Mouse (Mus musculus) heart, adult 2 months (tissue): ENCODE measurements around the gene Borcs5. TPM values are rescaled to one million over a fixed set of nuclear protein-coding genes. Genes with fewer than 3 reads are reported as not detected.

Experiments
- DNase-seq, 2 experiments: peaks; one replicate each; pipeline ENCODE4 v3.0.0; 2021
- H3K27ac ChIP-seq: fragments of 200-600 bp; 2 replicates; pipeline ENCODE4 v1.8.1; 2022
- H3K27me3 ChIP-seq: fragments of 200-500 bp; 2 replicates; pipeline ENCODE4 v1.6.1; 2012; ENCODE audit warnings: mild to moderate bottlenecking, low read length, inconsistent platforms, mixed read lengths; ENCODE audit not compliant: control insufficient read depth, insufficient read depth
- H3K36me3 ChIP-seq: fragments of 200-500 bp; 2 replicates; pipeline ENCODE4 v1.6.1; 2012; ENCODE audit warnings: low read length, inconsistent platforms; ENCODE audit not compliant: control insufficient read depth, insufficient read depth
- H3K4me1 ChIP-seq: fragments of 200-500 bp; 2 replicates; pipeline ENCODE4 v1.6.1; 2011; ENCODE audit warnings: low read length; ENCODE audit not compliant: control insufficient read depth, insufficient read depth
- H3K4me3 ChIP-seq: fragments of 200-600 bp; 2 replicates; pipeline ENCODE4 v1.8.1; 2022
- H3K79me2 ChIP-seq: fragments of 200-500 bp; replicated peaks from 2 replicates; pipeline ENCODE4 v1.6.1; 2012; ENCODE audit warnings: mild to moderate bottlenecking, inconsistent platforms, low read length, moderate library complexity, mixed read lengths; ENCODE audit not compliant: control insufficient read depth, insufficient read depth
- H3K9ac ChIP-seq: fragments of 200-500 bp; 2 replicates; pipeline ENCODE4 v1.6.1; 2012; ENCODE audit warnings: low read depth, mild to moderate bottlenecking, control low read depth, inconsistent platforms, low read length, mixed read lengths
- CTCF ChIP-seq: fragments of 200-600 bp; IDR thresholded peaks from 2 replicates; pipeline ENCODE4 v1.8.1; 2022; ENCODE audit warnings: antibody characterized with exemption, mild to moderate bottlenecking, moderate library complexity
- EP300 ChIP-seq: fragments of 200-500 bp; IDR thresholded peaks from 2 replicates; pipeline ENCODE4 v1.6.1; 2011; ENCODE audit warnings: low read depth, low read length, control low read depth; ENCODE audit not compliant: insufficient read depth
- POLR2A ChIP-seq: fragments of 200-500 bp; IDR thresholded peaks from 2 replicates; pipeline ENCODE4 v1.6.1; 2011; ENCODE audit warnings: mild to moderate bottlenecking, low read depth, low read length, control low read depth; ENCODE audit not compliant: insufficient read depth
- WGBS: fragments of 180-500 bp; shearing (Covaris S2); methylation state at CpG from one replicate; pipeline ENCODE4 v1.1.7; 2018; 5-methylcytosine and 5-hydroxymethylcytosine counted together
- intact Hi-C: fragments of 180-260 bp; cut with DNase I; formaldehyde crosslinking; loops from one replicate; pipeline ENCODE4 v1.15.1; 2025
- polyA plus RNA-seq: library from polyadenylated mRNA; depleted of rRNA; stranded (reverse); fragments of >200 nt; gene quantifications from 2 replicates; pipeline ENCODE4 v1.2.3, GENCODE M21; 2012
- total RNA-seq, 2 experiments: library from RNA; stranded (reverse); gene quantifications; 2 replicates each; pipeline ENCODE4 v1.2.3; 2021

The Borcs5 gene
- total and polyA plus RNA-seq, 3 experiments: 9.9 to 11.5 (median 10.5) TPM

DNA sequence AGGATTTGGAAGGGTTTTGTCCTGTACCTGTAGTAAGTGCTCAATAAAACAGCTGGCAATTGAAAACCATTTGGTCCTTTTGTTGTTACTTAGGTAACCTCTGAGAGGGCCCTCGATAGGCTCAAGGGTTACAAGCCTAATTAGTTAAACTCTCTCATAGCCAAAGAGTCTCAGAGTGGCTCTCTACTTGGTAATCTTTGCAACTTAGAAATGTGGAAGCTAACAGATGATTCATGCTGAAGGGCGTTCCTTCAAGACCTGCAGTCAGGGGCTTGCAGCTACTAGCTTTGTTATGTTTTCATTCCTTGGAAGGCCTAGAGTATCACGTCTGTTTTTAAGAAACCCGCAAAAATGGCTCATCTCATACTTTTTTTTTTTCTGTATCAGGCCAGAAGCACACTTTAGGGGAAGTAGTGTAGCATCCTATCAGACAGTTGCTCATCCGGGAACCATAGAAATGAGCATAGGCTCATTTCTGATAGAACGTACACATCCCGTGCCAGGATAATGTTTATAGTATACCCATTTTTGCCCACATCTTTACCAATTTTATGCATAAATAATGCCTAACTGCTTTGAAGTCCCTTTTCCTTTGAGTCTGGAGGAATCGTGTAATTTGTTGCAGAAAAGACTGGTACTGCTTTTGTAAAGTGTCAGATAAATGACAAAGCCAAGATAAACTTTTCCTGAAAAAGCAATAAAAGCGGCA is 2.6 kb downstream of the Borcs5 start:
- peak overlapping the region; percentile 88; the same call in 1 of the 2 replicates for H3K27ac ChIP-seq
- WGBS: 74% methylated on average over 9 of the region's 9 CpGs

DNA sequence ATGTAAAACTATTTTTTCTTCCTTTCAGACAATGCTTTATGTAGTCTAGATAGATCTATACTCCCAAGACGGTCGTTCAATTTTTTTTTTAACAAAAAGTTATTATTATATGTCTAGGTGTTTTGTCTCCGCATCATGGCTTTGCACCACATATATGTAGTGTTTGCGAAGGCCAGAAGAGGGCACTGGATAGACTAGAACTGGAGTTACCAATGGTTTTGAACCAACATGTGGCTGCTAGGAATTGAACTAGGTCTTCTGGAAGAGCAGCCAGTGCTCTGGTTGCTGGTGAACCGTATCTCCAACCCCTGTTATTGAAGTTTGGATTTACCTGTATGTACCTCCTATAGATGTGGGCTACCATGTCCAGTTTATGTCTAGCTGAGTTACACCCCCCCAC is 4.0 kb downstream of the Borcs5 start:
- intact Hi-C loops: no loop called here
- Histone ChIP-seq H3K4me1 (no peaks in the 10 kb centered on the region; the same call in 1 of the 2 replicates), H3K4me3 (no peak overlapping the region), H3K36me3 (no peaks in the 10 kb centered on the region), H3K9ac (no peak overlapping the region), H3K27me3 (no peaks in the 10 kb centered on the region), H3K79me2 (no peaks in the 10 kb centered on the region), H3K27ac (no peak overlapping the region)
- 93% methylated on average over 5 of the region's 5 CpGs for WGBS
- TF ChIP-seq POLR2A: no peak
- TF ChIP-seq EP300: no peak
- TF ChIP-seq CTCF: no peak
- no peak for DNase-seq

More for the DNA sequence above, 2.6 kb downstream of the Borcs5 start:
- intact Hi-C loops: loop anchor here (2.0 kb wide), 1 partner anchor 27 kb away; no protein-coding TSS in a partner anchor
- TF ChIP-seq CTCF (no peak), POLR2A (no peak), EP300 (no peak)
- no peak overlapping the region for H3K9ac ChIP-seq
- H3K27me3 ChIP-seq: no peaks in the 10 kb centered on the region
- no peaks in the 10 kb centered on the region for H3K36me3 ChIP-seq
- H3K79me2 ChIP-seq: no peaks in the 10 kb centered on the region
- H3K4me3 ChIP-seq: no peak overlapping the region; the same call in 1 of the 2 replicates
- no peaks in the 10 kb centered on the region for H3K4me1 ChIP-seq
- no peak for DNase-seq

DNA sequence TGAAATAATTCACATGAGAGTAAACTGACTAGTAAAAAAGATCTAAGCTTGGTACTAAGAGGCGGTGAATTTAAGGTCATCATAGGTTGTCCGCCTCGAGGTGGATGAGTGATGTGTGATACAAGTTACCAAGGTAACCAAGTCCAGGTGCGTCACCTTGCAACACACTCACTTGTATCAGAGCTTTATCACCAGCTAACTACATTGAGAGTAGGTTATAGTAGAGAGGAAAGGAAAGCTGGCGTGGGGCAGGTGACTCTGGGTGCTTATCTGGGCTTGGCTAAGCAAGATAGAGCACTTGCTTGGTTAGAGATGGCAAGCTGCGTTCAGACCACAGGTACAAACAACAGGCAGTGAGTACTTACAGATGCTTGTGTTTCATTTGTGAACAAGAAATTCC is 7.5 kb downstream of the Borcs5 start:
- TF ChIP-seq CTCF (no peak), EP300 (no peak), POLR2A (no peak)
- H3K27me3 ChIP-seq: no peaks in the 10 kb centered on the region
- 90% methylated on average over 6 of the region's 6 CpGs for WGBS

DNA sequence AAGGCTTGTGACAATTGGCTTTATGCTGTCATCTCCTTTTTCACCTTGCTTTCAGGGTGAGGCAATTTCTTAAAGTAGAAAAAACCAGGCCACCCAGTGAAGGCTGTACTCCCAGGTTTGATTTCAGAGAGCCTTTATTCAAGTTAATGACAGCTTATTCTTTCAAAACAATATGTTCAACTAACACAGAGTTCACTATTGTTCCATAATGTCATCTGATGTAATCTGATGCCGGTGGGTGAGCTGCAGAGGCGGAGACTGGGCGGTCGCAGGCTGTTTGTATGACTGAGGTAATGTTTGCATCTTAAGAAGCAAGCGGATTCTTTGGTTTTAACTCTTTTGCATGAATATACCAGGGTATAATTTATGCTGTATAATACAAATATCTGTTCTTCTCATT is 8.3 kb downstream of the Borcs5 start:
- no peak overlapping the region for H3K27ac ChIP-seq

More for the DNA sequence above, 7.5 kb downstream of the Borcs5 start:
- H3K4me3 ChIP-seq: no peak overlapping the region
- H3K79me2 ChIP-seq: no peaks in the 10 kb centered on the region
- H3K4me1 ChIP-seq: no peaks in the 10 kb centered on the region; the same call in 1 of the 2 replicates
- no peaks in the 10 kb centered on the region for H3K36me3 ChIP-seq
- intact Hi-C loops: no loop called here
- H3K27ac ChIP-seq: no peak overlapping the region
- H3K9ac ChIP-seq: no peak overlapping the region
- DNase-seq: no peak

DNA sequence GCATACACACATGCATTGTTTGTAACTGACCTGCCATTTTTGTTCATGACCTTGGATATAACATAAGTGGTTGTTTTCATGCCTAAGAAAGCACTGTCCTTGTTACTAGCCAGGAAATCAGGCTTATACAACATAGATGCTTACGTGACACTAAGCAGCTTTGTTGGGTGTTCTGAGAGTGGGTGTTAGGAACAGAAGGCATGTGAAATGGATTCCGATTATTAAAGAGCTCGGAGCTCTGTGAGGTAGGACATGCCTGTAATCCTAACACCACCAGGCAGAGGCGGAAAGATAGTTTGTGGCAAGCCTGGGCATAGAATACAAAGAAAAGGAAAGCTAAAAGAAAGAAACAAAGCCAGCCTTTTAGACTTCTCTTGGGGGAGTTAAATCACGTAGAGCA is 9.0 kb downstream of the Borcs5 start:
- H3K27ac ChIP-seq: no peak overlapping the region

More for the DNA sequence above, 8.3 kb downstream of the Borcs5 start:
- Histone ChIP-seq H3K27me3 (no peaks in the 10 kb centered on the region), H3K4me1 (no peaks in the 10 kb centered on the region; the same call in 1 of the 2 replicates), H3K4me3 (no peak overlapping the region), H3K9ac (no peak overlapping the region), H3K79me2 (no peaks in the 10 kb centered on the region), H3K36me3 (no peaks in the 10 kb centered on the region)
- 47% methylated on average over 5 of the region's 5 CpGs for WGBS
- TF ChIP-seq CTCF (no peak), EP300 (no peak), POLR2A (no peak)
- intact Hi-C loops: no loop called here
- DNase-seq: no peak

DNA sequence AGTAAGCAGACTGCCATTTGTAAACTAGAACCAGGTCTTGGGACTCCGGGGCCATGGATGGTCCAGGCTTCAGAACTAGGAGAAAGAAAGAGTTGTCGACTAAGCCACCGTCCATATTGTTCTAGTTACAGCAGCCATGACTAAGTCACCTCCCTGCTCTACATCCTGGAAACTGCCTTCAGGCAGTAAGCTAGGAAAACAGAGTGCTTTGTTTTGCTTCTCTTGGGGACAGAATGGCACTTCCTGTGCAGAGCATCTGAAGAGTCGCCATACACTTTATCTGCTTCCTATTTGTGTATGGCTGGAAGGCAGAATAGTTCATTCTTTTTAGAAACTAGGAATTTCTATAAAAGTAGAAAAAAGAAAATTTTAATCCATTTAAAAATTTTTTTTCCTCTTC is 17.2 kb downstream of the Borcs5 start:
- Histone ChIP-seq H3K27ac (no peak overlapping the region), H3K36me3 (no peaks in the 10 kb centered on the region), H3K27me3 (no peaks in the 10 kb centered on the region), H3K9ac (no peak overlapping the region), H3K4me1 (no peaks in the 10 kb centered on the region), H3K79me2 (no peaks in the 10 kb centered on the region), H3K4me3 (no peak overlapping the region)
- no peak for DNase-seq
- no peak for TF ChIP-seq EP300
- intact Hi-C loops: loop anchor here (5.0 kb wide), 1 partner anchor 356 kb away; the partner anchor contains the start of gene Ddx47
- 40% methylated on average over 4 of the region's 4 CpGs for WGBS

More for the DNA sequence above, 9.0 kb downstream of the Borcs5 start:
- intact Hi-C loops: no loop called here
- Histone ChIP-seq H3K9ac (no peak overlapping the region), H3K4me3 (no peak overlapping the region), H3K27me3 (no peaks in the 10 kb centered on the region), H3K4me1 (no peaks in the 10 kb centered on the region; the same call in 1 of the 2 replicates), H3K79me2 (no peaks in the 10 kb centered on the region), H3K36me3 (no peaks in the 10 kb centered on the region)
- DNase-seq: no peak
- WGBS: 93% methylated on average over 5 of the region's 5 CpGs
- no peak for TF ChIP-seq POLR2A
- TF ChIP-seq CTCF: no peak
